Mouse (Mus musculus): ENCODE measurements around the gene Defb30.

Defb30 gene

GRCm38 (mm10) chr14:63049910-63050370 is at the start of gene Defb30:
Defb30 (minus strand) TSS chr14:63049960.
- DNase-seq (ENCODE audit: low spot score), result no peak

- DNase-seq (ENCODE audit: low spot score), result no peak
Measured at GRCm38 (mm10) chr14:63067708-63068107, 17.9 kb upstream of the Defb30 start.

- DNase-seq (ENCODE audit: low spot score), result peak; percentile 44
Measured at GRCm38 (mm10) chr14:63066630-63067310, 17.0 kb upstream of the Defb30 start.

- DNase-seq (ENCODE audit: low spot score), result no peak
Measured at GRCm38 (mm10) chr14:63065391-63065790, 15.6 kb upstream of the Defb30 start.

GRCm38 (mm10) chr14:63062184-63062583 is 12.4 kb upstream of the Defb30 start:
- no peak for DNase-seq (ENCODE audit: low spot score)

GRCm38 (mm10) chr14:63060361-63060760 is 10.6 kb upstream of the Defb30 start:
- no peak for DNase-seq (ENCODE audit: low spot score)

- DNase-seq (ENCODE audit: low spot score), result peak; percentile 26
Measured at GRCm38 (mm10) chr14:63054729-63055128, 5.0 kb upstream of the Defb30 start.

- DNase-seq (ENCODE audit: low spot score), result peak; percentile 4
Measured at GRCm38 (mm10) chr14:63050769-63051168, 1.0 kb upstream of the Defb30 start.

GRCm38 (mm10) chr14:63046691-63047090 is 3.1 kb downstream of the Defb30 start, which contains the start of gene Defb42:
Defb42 (plus strand) TSS chr14:63046991.
- no peak for DNase-seq (ENCODE audit: low spot score)

- no peak for DNase-seq (ENCODE audit: low spot score)
Measured at GRCm38 (mm10) chr14:63020524-63021156, 29.1 kb downstream of the Defb30 start.

- DNase-seq (ENCODE audit: low spot score), result no peak
Measured at GRCm38 (mm10) chr14:63014667-63015066, 35.1 kb downstream of the Defb30 start.

- DNase-seq (ENCODE audit: low spot score), result no peak
Measured at GRCm38 (mm10) chr14:63013082-63013481, 36.7 kb downstream of the Defb30 start.

- no peak for DNase-seq (ENCODE audit: low spot score)
Measured at GRCm38 (mm10) chr14:63011471-63011870, 38.3 kb downstream of the Defb30 start, which contains the start of gene Defb43. Defb43 (plus strand) TSS chr14:63011771.

GRCm38 (mm10) chr14:63002588-63002987 is 47.2 kb downstream of the Defb30 start:
- DNase-seq (ENCODE audit: low spot score), result no peak

GRCm38 (mm10) chr14:62998977-62999376 is 50.8 kb downstream of the Defb30 start:
- no peak for DNase-seq (ENCODE audit: low spot score)

- DNase-seq (ENCODE audit: low spot score), result no peak
Measured at GRCm38 (mm10) chr14:62997777-62998176, 52.0 kb downstream of the Defb30 start, which contains the start of gene Defb47. Defb47 (plus strand) TSS chr14:62998077.

GRCm38 (mm10) chr14:62991849-62992510 is 57.8 kb downstream of the Defb30 start:
- DNase-seq (ENCODE audit: low spot score), result no peak

- no peak for DNase-seq (ENCODE audit: low spot score)
Measured at GRCm38 (mm10) chr14:62991271-62991670, 58.5 kb downstream of the Defb30 start.

- DNase-seq (ENCODE audit: low spot score), result no peak
Measured at GRCm38 (mm10) chr14:62984410-62984809, 65.3 kb downstream of the Defb30 start, which contains the start of gene Defb48. Defb48 (minus strand) TSS chr14:62984510.

Data from layer of hippocampus, adult 9-10 months (tissue).